Mouse (Mus musculus): ENCODE data around the gene Epdr1. TPM values are rescaled to one million over a fixed set of nuclear protein-coding genes. Genes with fewer than 3 reads are reported as not detected.

Gene Epdr1
- total and polyA plus RNA-seq, 2 experiments from 2014 or later, result 17.8 to 30.2 TPM

DNA sequence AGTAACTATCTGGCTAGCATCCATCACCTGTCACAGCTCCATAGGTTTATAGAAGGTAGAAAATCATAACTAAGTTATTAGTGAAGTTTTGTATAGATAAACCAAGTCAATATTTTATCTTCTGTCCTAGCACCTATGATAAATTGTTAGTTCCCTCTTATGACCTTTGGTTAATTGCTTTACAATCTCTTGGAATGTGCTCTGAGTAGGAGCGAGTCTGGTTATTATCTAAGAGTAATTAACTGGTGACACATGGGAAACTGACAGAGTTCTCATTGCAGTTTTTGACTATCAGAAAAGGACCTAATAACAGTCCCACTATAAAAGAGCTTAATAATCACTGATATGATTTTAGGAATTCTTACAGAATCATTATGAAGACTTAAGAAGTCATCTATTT is 23.8 kb upstream of the Epdr1 start:
- Histone ChIP-seq H3K27me3 (ENCODE audit: control insufficient read depth, insufficient read depth, low read length) (no peaks in the 10 kb centered on the region), H3K27ac (ENCODE audit: low read depth) (no peak overlapping the region), H3K4me3 (ENCODE audit: low read depth, low read length) (no peak overlapping the region), H3K4me2 (ENCODE audit: low read depth, low read length) (no peak overlapping the region), H3K9me3 (replicated peaks; ENCODE audit: control insufficient read depth, low read length) (no peaks in the 10 kb centered on the region), H3K4me1 (ENCODE audit: control insufficient read depth, insufficient read depth) (no peaks in the 10 kb centered on the region), H3K9ac (replicated peaks; ENCODE audit: low read depth, low read length) (no peak overlapping the region), H3K36me3 (replicated peaks; ENCODE audit: control insufficient read depth, insufficient read depth, low read length) (no peaks in the 10 kb centered on the region)
- TF ChIP-seq CTCF (IDR thresholded peaks at IDR 0.05; ENCODE audit: low read depth) (no peak), EP300 (IDR thresholded peaks at IDR 0.05; ENCODE audit: low read depth) (no peak)
- WGBS, result 45% methylated on average over 1 of the region's 1 CpGs
- DNase-seq (ENCODE audit: low spot score), result no peak
- no peak for ATAC-seq (ENCODE audit: insufficient read depth, low read depth)

DNA sequence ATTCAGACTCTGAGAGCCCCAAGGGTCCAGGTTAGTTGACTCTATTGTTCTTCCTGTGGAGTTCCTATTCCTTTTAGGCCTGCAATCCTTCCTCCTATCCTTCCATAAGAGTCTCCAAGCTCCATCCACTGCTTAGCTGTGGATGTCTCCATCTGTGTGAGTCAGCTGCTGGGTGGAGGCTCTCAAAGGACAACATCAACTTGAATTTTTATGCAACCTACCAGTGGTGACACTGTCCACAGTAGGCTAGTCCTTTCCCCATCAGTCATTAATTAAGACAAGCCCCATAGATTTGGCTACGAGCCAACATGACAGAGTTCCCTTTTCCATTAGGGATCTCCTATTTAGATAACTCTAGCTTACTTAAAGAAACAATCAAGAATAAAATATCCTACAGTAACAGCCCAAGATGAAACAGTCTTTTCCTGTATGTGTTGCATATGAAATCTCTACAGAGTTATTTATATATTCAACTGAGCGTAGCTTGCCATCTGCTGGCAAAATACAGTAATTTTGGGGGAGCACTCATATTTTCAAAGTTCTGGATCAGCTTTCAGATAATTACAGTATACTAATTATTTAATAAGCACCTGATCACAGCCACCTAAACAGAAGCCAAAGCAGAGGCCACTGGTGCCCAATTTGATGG is 20.6 kb upstream of the Epdr1 start:
- ATAC-seq (ENCODE audit: insufficient read depth, low read depth), result no peak
- H3K36me3 ChIP-seq (replicated peaks; ENCODE audit: control insufficient read depth, insufficient read depth, low read length), result no peaks in the 10 kb centered on the region
- H3K9ac ChIP-seq (replicated peaks; ENCODE audit: low read depth, low read length), result no peak overlapping the region
- no peak overlapping the region for H3K4me2 ChIP-seq (ENCODE audit: low read depth, low read length)
- WGBS, result 68% methylated on average over 2 of the region's 2 CpGs
- H3K4me1 ChIP-seq (ENCODE audit: control insufficient read depth, insufficient read depth), result no peaks in the 10 kb centered on the region
- TF ChIP-seq EP300 (IDR thresholded peaks at IDR 0.05; ENCODE audit: low read depth) (no peak), CTCF (IDR thresholded peaks at IDR 0.05; ENCODE audit: low read depth) (peak; percentile 40)
- no peak overlapping the region for H3K4me3 ChIP-seq (ENCODE audit: low read depth, low read length)
- H3K9me3 ChIP-seq (replicated peaks; ENCODE audit: control insufficient read depth, low read length), result no peaks in the 10 kb centered on the region
- DNase-seq (ENCODE audit: low spot score), result no peak
- H3K27ac ChIP-seq (ENCODE audit: low read depth), result no peak overlapping the region
- no peaks in the 10 kb centered on the region for H3K27me3 ChIP-seq (ENCODE audit: control insufficient read depth, insufficient read depth, low read length)

DNA sequence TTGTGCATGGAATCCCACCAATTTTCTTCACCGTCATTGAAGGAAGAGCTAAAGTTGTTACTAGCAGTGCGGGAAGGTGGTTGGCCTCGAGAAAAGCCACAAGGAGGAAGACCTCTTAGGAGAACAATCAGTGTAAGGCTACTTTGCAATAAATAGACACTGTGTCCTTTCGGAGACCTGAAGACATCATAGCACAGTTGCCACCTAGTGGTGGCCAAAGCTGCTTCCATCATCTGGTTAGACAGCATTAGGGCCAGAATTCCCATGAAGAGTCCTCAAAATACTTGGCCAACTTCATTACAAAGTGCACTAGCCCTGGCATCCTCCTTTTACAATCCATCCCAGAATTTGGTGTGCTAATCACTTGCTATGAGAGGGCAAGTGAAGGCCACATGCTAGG is 16.4 kb upstream of the Epdr1 start:
- Histone ChIP-seq H3K9me3 (replicated peaks; ENCODE audit: control insufficient read depth, low read length) (no peaks in the 10 kb centered on the region), H3K27ac (ENCODE audit: low read depth) (no peak overlapping the region), H3K4me3 (ENCODE audit: low read depth, low read length) (no peak overlapping the region), H3K4me1 (ENCODE audit: control insufficient read depth, insufficient read depth) (no peaks in the 10 kb centered on the region), H3K36me3 (replicated peaks; ENCODE audit: control insufficient read depth, insufficient read depth, low read length) (no peaks in the 10 kb centered on the region), H3K27me3 (ENCODE audit: control insufficient read depth, insufficient read depth, low read length) (no peaks in the 10 kb centered on the region), H3K4me2 (ENCODE audit: low read depth, low read length) (no peak overlapping the region), H3K9ac (replicated peaks; ENCODE audit: low read depth, low read length) (no peak overlapping the region)
- no peak for TF ChIP-seq EP300 (IDR thresholded peaks at IDR 0.05; ENCODE audit: low read depth)
- peak; percentile 69 for TF ChIP-seq CTCF (IDR thresholded peaks at IDR 0.05; ENCODE audit: low read depth)
- WGBS, result 51% methylated on average over 4 of the region's 4 CpGs
- DNase-seq (ENCODE audit: low spot score) (no peak), ATAC-seq (ENCODE audit: insufficient read depth, low read depth) (no peak; the same call in 1 of the 2 replicates)

DNA sequence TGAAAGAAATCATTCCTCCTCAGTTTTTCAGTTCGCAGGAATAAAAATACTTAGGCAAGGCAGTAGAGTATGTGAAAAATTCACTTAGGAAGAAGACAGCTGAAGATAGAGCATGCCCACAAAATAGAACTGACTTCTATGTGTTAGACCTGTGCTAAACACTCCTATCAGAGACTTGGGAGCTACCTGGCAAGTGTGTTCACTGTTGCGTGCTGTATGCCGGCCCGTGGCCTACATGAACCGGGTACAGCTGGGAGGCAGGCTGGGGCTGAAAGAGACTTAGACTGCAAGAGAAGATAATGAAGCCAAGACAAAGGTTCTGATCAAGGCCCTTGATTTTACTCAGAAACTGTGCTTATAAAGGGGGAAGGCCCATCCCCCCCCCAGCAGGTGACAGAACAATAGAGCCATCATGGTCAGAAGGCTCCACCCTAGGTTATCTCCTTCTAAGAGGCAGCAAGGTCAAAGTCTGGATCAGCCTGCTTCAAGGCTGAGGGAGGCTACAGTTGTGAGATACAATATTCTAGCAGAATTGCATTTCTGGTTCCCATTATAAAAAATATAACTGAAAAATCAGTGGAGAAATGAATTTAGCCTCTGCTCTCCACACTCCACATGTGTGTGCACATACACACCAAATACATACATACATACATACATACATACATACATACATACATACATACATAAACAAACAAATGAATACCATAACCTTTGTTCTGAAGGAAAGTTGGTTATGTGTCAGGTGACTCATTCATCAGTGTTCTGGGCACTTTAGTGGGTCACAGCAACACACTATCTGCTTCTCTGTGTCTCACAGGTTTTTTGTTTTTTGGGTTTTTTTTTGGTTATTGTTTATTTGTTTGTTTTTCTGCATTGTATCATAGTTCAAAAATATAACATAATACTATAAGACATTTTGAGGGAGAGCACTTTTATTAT is 11.3 kb upstream of the Epdr1 start:
- ATAC-seq (ENCODE audit: insufficient read depth, low read depth) (no peak), DNase-seq (ENCODE audit: low spot score) (no peak)
- Histone ChIP-seq H3K4me2 (ENCODE audit: low read depth, low read length) (no peak overlapping the region), H3K9ac (replicated peaks; ENCODE audit: low read depth, low read length) (no peak overlapping the region), H3K27me3 (ENCODE audit: control insufficient read depth, insufficient read depth, low read length) (no peaks in the 10 kb centered on the region), H3K4me3 (ENCODE audit: low read depth, low read length) (no peak overlapping the region), H3K27ac (ENCODE audit: low read depth) (no peak overlapping the region), H3K9me3 (replicated peaks; ENCODE audit: control insufficient read depth, low read length) (no peaks in the 10 kb centered on the region), H3K4me1 (ENCODE audit: control insufficient read depth, insufficient read depth) (no peaks in the 10 kb centered on the region), H3K36me3 (replicated peaks; ENCODE audit: control insufficient read depth, insufficient read depth, low read length) (no peaks in the 10 kb centered on the region)
- TF ChIP-seq EP300 (IDR thresholded peaks at IDR 0.05; ENCODE audit: low read depth) (no peak), CTCF (IDR thresholded peaks at IDR 0.05; ENCODE audit: low read depth) (no peak)
- WGBS, result 90% methylated on average over 5 of the region's 5 CpGs

DNA sequence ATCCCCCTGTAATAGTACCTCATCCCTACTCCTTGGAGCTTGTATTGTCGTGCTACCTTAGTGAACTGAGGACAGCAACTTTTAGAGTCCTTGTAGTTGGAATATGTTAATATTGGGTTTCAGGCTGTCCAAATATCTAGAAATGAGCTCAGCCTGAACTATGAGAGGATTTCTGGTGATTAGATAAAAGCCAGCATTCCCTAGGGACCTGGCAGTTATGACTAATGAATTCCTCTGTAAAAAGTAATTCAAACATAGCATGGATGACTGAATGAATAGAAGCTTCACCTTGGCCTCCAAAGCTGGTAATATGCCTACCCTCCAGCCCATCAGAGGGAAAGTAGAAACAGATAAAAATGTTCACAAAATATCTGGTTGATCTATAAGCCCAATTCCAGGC is 6.7 kb upstream of the Epdr1 start:
- Histone ChIP-seq H3K4me3 (ENCODE audit: low read depth, low read length) (no peak overlapping the region), H3K9me3 (replicated peaks; ENCODE audit: control insufficient read depth, low read length) (no peaks in the 10 kb centered on the region), H3K36me3 (replicated peaks; ENCODE audit: control insufficient read depth, insufficient read depth, low read length) (no peaks in the 10 kb centered on the region), H3K27ac (ENCODE audit: low read depth) (no peak overlapping the region), H3K9ac (replicated peaks; ENCODE audit: low read depth, low read length) (no peak overlapping the region), H3K4me2 (ENCODE audit: low read depth, low read length) (no peak overlapping the region), H3K4me1 (ENCODE audit: control insufficient read depth, insufficient read depth) (peaks cover 7% of the 10 kb centered on the region), H3K27me3 (ENCODE audit: control insufficient read depth, insufficient read depth, low read length) (peaks cover 18% of the 10 kb centered on the region)
- TF ChIP-seq EP300 (IDR thresholded peaks at IDR 0.05; ENCODE audit: low read depth) (no peak), CTCF (IDR thresholded peaks at IDR 0.05; ENCODE audit: low read depth) (no peak)
- WGBS, result 74% methylated on average over 1 of the region's 1 CpGs
- ATAC-seq (ENCODE audit: insufficient read depth, low read depth), result no peak
- no peak for DNase-seq (ENCODE audit: low spot score)
